Mouse (Mus musculus): Measurements from ENCODE around the gene Tti1.

Gene Tti1

GRCm38 (mm10) chr2:158037571-158037970, 9.3 kb upstream of the Tti1 start:
- DNase-seq (ENCODE audit: low read depth), result no peak

- no peak for DNase-seq (ENCODE audit: low read depth)
Measured at GRCm38 (mm10) chr2:158036953-158037352, 8.7 kb upstream of the Tti1 start.

GRCm38 (mm10) chr2:158036408-158036807, 8.2 kb upstream of the Tti1 start:
- DNase-seq (ENCODE audit: low read depth), result no peak

GRCm38 (mm10) chr2:158035813-158036212, 7.6 kb upstream of the Tti1 start:
- DNase-seq (ENCODE audit: low read depth), result no peak

- no peak for DNase-seq (ENCODE audit: low read depth)
Measured at GRCm38 (mm10) chr2:158030007-158030406, 1.8 kb upstream of the Tti1 start.

GRCm38 (mm10) chr2:158027855-158028353, 329 bp downstream of the Tti1 start:
- no peak for DNase-seq (ENCODE audit: low read depth)

GRCm38 (mm10) chr2:158017330-158017729, 10.9 kb downstream of the Tti1 start:
- DNase-seq (ENCODE audit: low read depth), result no peak

- no peak for DNase-seq (ENCODE audit: low read depth)
Measured at GRCm38 (mm10) chr2:158012608-158013007, 15.6 kb downstream of the Tti1 start.

GRCm38 (mm10) chr2:158009373-158009772, 18.9 kb downstream of the Tti1 start:
- DNase-seq (ENCODE audit: low read depth), result no peak

GRCm38 (mm10) chr2:158005641-158006040, 22.6 kb downstream of the Tti1 start:
- no peak for DNase-seq (ENCODE audit: low read depth)

GRCm38 (mm10) chr2:158004620-158005019, 23.6 kb downstream of the Tti1 start:
- DNase-seq (ENCODE audit: low read depth), result no peak

GRCm38 (mm10) chr2:157998817-157999216, 29.4 kb downstream of the Tti1 start:
- DNase-seq (ENCODE audit: low read depth), result no peak

GRCm38 (mm10) chr2:157992501-157992900, 35.7 kb downstream of the Tti1 start:
- no peak for DNase-seq (ENCODE audit: low read depth)

- no peak for DNase-seq (ENCODE audit: low read depth)
Measured at GRCm38 (mm10) chr2:157991026-157991425, 37.2 kb downstream of the Tti1 start.

GRCm38 (mm10) chr2:157989946-157990345, 38.3 kb downstream of the Tti1 start:
- DNase-seq (ENCODE audit: low read depth), result peak; percentile 24

- no peak for DNase-seq (ENCODE audit: low read depth)
Measured at GRCm38 (mm10) chr2:157988416-157989190, 39.6 kb downstream of the Tti1 start.

- no peak for DNase-seq (ENCODE audit: low read depth)
Measured at GRCm38 (mm10) chr2:157986235-157986634, 42.0 kb downstream of the Tti1 start.

- DNase-seq (ENCODE audit: low read depth), result no peak
Measured at GRCm38 (mm10) chr2:157985611-157986010, 42.6 kb downstream of the Tti1 start.

GRCm38 (mm10) chr2:157983276-157983675, 45.0 kb downstream of the Tti1 start:
- no peak for DNase-seq (ENCODE audit: low read depth)

- DNase-seq (ENCODE audit: low read depth), result no peak
Measured at GRCm38 (mm10) chr2:157982727-157983126, 45.5 kb downstream of the Tti1 start.

GRCm38 (mm10) chr2:157979241-157979640, 49.0 kb downstream of the Tti1 start:
- DNase-seq (ENCODE audit: low read depth), result no peak

- DNase-seq (ENCODE audit: low read depth), result no peak
Measured at GRCm38 (mm10) chr2:157975595-157975994, 52.6 kb downstream of the Tti1 start.

GRCm38 (mm10) chr2:157974604-157975501, 53.4 kb downstream of the Tti1 start:
- DNase-seq (ENCODE audit: low read depth), result no peak

All from naive thymus-derived CD4-positive, alpha-beta T cell, adult 2 months (primary cell).